Mouse (Mus musculus) megakaryocyte, embryonic 14.5 days (primary cell): ENCODE data around the gene Igf2bp3.

Source experiments
- FLI1 ChIP-seq: IDR thresholded peaks from 2 replicates; pipeline ENCODE4 v1.6.1; 2012; ENCODE audit warnings: low read length, inconsistent platforms, mixed read lengths
- GATA1 ChIP-seq: IDR thresholded peaks from 3 replicates; pipeline ENCODE4 v1.6.1; 2012; ENCODE audit warnings: mixed read lengths, low read length, inconsistent platforms, borderline replicate concordance

- TF ChIP-seq GATA1 (no peak), FLI1 (no peak)
These were observed 27.6 kb upstream of the Igf2bp3 start for GRCm38 (mm10) chr6:49242331-49242730.
